Mouse (Mus musculus): ENCODE results near the gene Uaca.

DNA sequence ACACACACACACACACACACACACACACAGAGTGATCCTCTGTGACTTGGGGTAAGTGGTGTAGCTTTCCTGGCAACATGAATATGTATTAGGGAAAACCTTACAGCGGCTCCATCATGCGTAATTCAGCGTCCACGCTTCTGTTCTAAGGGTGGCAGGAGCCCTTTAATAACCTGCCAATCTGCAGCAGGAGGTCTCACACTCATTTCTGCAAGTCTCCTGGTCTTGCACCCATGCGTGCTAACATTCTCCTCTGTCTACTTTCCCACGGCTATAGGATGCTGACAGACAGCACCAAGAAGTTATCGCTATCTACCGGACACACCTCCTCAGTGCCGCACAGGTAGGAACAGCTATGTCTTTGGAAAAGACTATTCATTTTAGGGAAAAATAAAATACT, 81.7 kb downstream of the Uaca start:
- TF ChIP-seq GATA1 (IDR thresholded peaks at IDR 0.05; ENCODE audit: borderline replicate concordance, low read length) = no peak
- TF ChIP-seq CTCF (IDR thresholded peaks at IDR 0.05; ENCODE audit: low read depth, low read length) = no peak
- TF ChIP-seq POLR2AphosphoS5 (IDR thresholded peaks at IDR 0.05; ENCODE audit: insufficient replicate concordance, low read depth, low read length) = no peak
- no peak for TF ChIP-seq TAL1 (conservative IDR thresholded peaks at IDR 0.05; ENCODE audit: low read depth, low read length)
